Mouse (Mus musculus): ENCODE measurements around the gene Twsg1. TPM values are rescaled to one million over a fixed set of nuclear protein-coding genes. Genes with fewer than 3 reads are reported as not detected.

Twsg1 gene
- polyA plus RNA-seq, 1 experiment from 2014 or later = 134 TPM

- Histone ChIP-seq H3K9ac (ENCODE audit: low read length) (no peak overlapping the region), H3K4me1 (ENCODE audit: control insufficient read depth, insufficient read depth, low read length) (peaks cover 6% of the 10 kb centered on the region; the same call in 1 of the 2 replicates), H3K27ac (replicated peaks; ENCODE audit: low read depth, low read length) (no peak overlapping the region), H3K4me3 (ENCODE audit: low read depth, low read length) (no peak overlapping the region), H3K4me2 (ENCODE audit: low read depth, severe bottlenecking) (no peak overlapping the region), H3K36me3 (ENCODE audit: control insufficient read depth, insufficient read depth, low read length) (no peaks in the 10 kb centered on the region; the same call in 1 of the 2 replicates), H3K27me3 (ENCODE audit: control insufficient read depth, insufficient read depth, low read length) (no peaks in the 10 kb centered on the region), H3K9me3 (ENCODE audit: control insufficient read depth, low read length) (no peaks in the 10 kb centered on the region)
- no peak for ATAC-seq (ENCODE audit: insufficient number of reproducible peaks, low FRiP score, low TSS enrichment, low read depth)
- WGBS = 93% methylated on average over 2 of the region's 2 CpGs
- no peak for DNase-seq (ENCODE audit: low spot score)
Observed at GRCm38 (mm10) chr17:65912202-65912601, 38.8 kb downstream of the Twsg1 start.

GRCm38 (mm10) chr17:65911285-65912069 lies 39.5 kb downstream of the Twsg1 start:
- Histone ChIP-seq H3K4me2 (ENCODE audit: low read depth, severe bottlenecking) (no peak overlapping the region), H3K9ac (ENCODE audit: low read length) (no peak overlapping the region), H3K9me3 (ENCODE audit: control insufficient read depth, low read length) (no peaks in the 10 kb centered on the region), H3K4me1 (ENCODE audit: control insufficient read depth, insufficient read depth, low read length) (peaks cover 11% of the 10 kb centered on the region; the same call in 1 of the 2 replicates), H3K27me3 (ENCODE audit: control insufficient read depth, insufficient read depth, low read length) (no peaks in the 10 kb centered on the region), H3K36me3 (ENCODE audit: control insufficient read depth, insufficient read depth, low read length) (no peaks in the 10 kb centered on the region; the same call in 1 of the 2 replicates), H3K4me3 (ENCODE audit: low read depth, low read length) (no peak overlapping the region), H3K27ac (replicated peaks; ENCODE audit: low read depth, low read length) (0 out of 2 replicates have a peak overlapping the region, but pooled peaks have one; percentile 18)
- DNase-seq (ENCODE audit: low spot score) (no peak), ATAC-seq (ENCODE audit: insufficient number of reproducible peaks, low FRiP score, low TSS enrichment, low read depth) (peak; percentile 62; the same call in 1 of the 2 replicates)
- WGBS = 54% methylated on average over 15 of the region's 15 CpGs

- peaks cover 12% of the 10 kb centered on the region; the same call in 1 of the 2 replicates for H3K4me1 ChIP-seq (ENCODE audit: control insufficient read depth, insufficient read depth, low read length)
- H3K27me3 ChIP-seq (ENCODE audit: control insufficient read depth, insufficient read depth, low read length) = no peaks in the 10 kb centered on the region
- DNase-seq (ENCODE audit: low spot score) (no peak), ATAC-seq (ENCODE audit: insufficient number of reproducible peaks, low FRiP score, low TSS enrichment, low read depth) (no peak)
- H3K27ac ChIP-seq (replicated peaks; ENCODE audit: low read depth, low read length) = no peak overlapping the region
- H3K9ac ChIP-seq (ENCODE audit: low read length) = no peak overlapping the region
- H3K4me2 ChIP-seq (ENCODE audit: low read depth, severe bottlenecking) = no peak overlapping the region
- no peak overlapping the region for H3K4me3 ChIP-seq (ENCODE audit: low read depth, low read length)
- no peaks in the 10 kb centered on the region for H3K9me3 ChIP-seq (ENCODE audit: control insufficient read depth, low read length)
- no peaks in the 10 kb centered on the region for H3K36me3 ChIP-seq (ENCODE audit: control insufficient read depth, insufficient read depth, low read length)
Observed at GRCm38 (mm10) chr17:65908270-65908669, 42.8 kb downstream of the Twsg1 start.

GRCm38 (mm10) chr17:65906895-65907401 lies 44.1 kb downstream of the Twsg1 start:
- Histone ChIP-seq H3K4me2 (ENCODE audit: low read depth, severe bottlenecking) (no peak overlapping the region), H3K4me3 (ENCODE audit: low read depth, low read length) (no peak overlapping the region), H3K9me3 (ENCODE audit: control insufficient read depth, low read length) (no peaks in the 10 kb centered on the region), H3K9ac (ENCODE audit: low read length) (no peak overlapping the region), H3K4me1 (ENCODE audit: control insufficient read depth, insufficient read depth, low read length) (peaks cover 12% of the 10 kb centered on the region; the same call in 1 of the 2 replicates), H3K27ac (replicated peaks; ENCODE audit: low read depth, low read length) (no peak overlapping the region), H3K27me3 (ENCODE audit: control insufficient read depth, insufficient read depth, low read length) (no peaks in the 10 kb centered on the region), H3K36me3 (ENCODE audit: control insufficient read depth, insufficient read depth, low read length) (no peaks in the 10 kb centered on the region)
- ATAC-seq (ENCODE audit: insufficient number of reproducible peaks, low FRiP score, low TSS enrichment, low read depth) (no peak), DNase-seq (ENCODE audit: low spot score) (no peak)
- 59% methylated on average over 11 of the region's 11 CpGs for WGBS

- WGBS = 36% methylated on average over 12 of the region's 12 CpGs
- no peak overlapping the region for H3K4me2 ChIP-seq (ENCODE audit: low read depth, severe bottlenecking)
- no peak overlapping the region for H3K4me3 ChIP-seq (ENCODE audit: low read depth, low read length)
- ATAC-seq (ENCODE audit: insufficient number of reproducible peaks, low FRiP score, low TSS enrichment, low read depth) (no peak), DNase-seq (ENCODE audit: low spot score) (no peak)
- H3K36me3 ChIP-seq (ENCODE audit: control insufficient read depth, insufficient read depth, low read length) = no peaks in the 10 kb centered on the region
- H3K27me3 ChIP-seq (ENCODE audit: control insufficient read depth, insufficient read depth, low read length) = no peaks in the 10 kb centered on the region
- H3K9ac ChIP-seq (ENCODE audit: low read length) = no peak overlapping the region
- H3K4me1 ChIP-seq (ENCODE audit: control insufficient read depth, insufficient read depth, low read length) = peaks cover 8% of the 10 kb centered on the region; the same call in 1 of the 2 replicates
- H3K27ac ChIP-seq (replicated peaks; ENCODE audit: low read depth, low read length) = no peak overlapping the region
- no peaks in the 10 kb centered on the region for H3K9me3 ChIP-seq (ENCODE audit: control insufficient read depth, low read length)
Observed at GRCm38 (mm10) chr17:65906313-65906894, 44.6 kb downstream of the Twsg1 start.

- ATAC-seq (ENCODE audit: insufficient number of reproducible peaks, low FRiP score, low TSS enrichment, low read depth) = no peak
- no peak overlapping the region for H3K27ac ChIP-seq (replicated peaks; ENCODE audit: low read depth, low read length)
- H3K27me3 ChIP-seq (ENCODE audit: control insufficient read depth, insufficient read depth, low read length) = no peaks in the 10 kb centered on the region
- 83% methylated on average over 14 of the region's 14 CpGs for WGBS
- no peak overlapping the region for H3K4me3 ChIP-seq (ENCODE audit: low read depth, low read length)
- DNase-seq (ENCODE audit: low spot score) = no peak
- H3K4me1 ChIP-seq (ENCODE audit: control insufficient read depth, insufficient read depth, low read length) = peaks cover 6% of the 10 kb centered on the region; the same call in 1 of the 2 replicates
- H3K36me3 ChIP-seq (ENCODE audit: control insufficient read depth, insufficient read depth, low read length) = no peaks in the 10 kb centered on the region
- H3K9me3 ChIP-seq (ENCODE audit: control insufficient read depth, low read length) = no peaks in the 10 kb centered on the region
- H3K4me2 ChIP-seq (ENCODE audit: low read depth, severe bottlenecking) = no peak overlapping the region
- H3K9ac ChIP-seq (ENCODE audit: low read length) = no peak overlapping the region
Observed at GRCm38 (mm10) chr17:65905241-65905640, 45.8 kb downstream of the Twsg1 start.

- peaks cover 6% of the 10 kb centered on the region; the same call in 1 of the 2 replicates for H3K4me1 ChIP-seq (ENCODE audit: control insufficient read depth, insufficient read depth, low read length)
- WGBS = 95% methylated on average over 8 of the region's 8 CpGs
- no peak overlapping the region for H3K27ac ChIP-seq (replicated peaks; ENCODE audit: low read depth, low read length)
- H3K4me2 ChIP-seq (ENCODE audit: low read depth, severe bottlenecking) = no peak overlapping the region
- ATAC-seq (ENCODE audit: insufficient number of reproducible peaks, low FRiP score, low TSS enrichment, low read depth) (no peak), DNase-seq (ENCODE audit: low spot score) (no peak)
- no peaks in the 10 kb centered on the region for H3K27me3 ChIP-seq (ENCODE audit: control insufficient read depth, insufficient read depth, low read length)
- H3K36me3 ChIP-seq (ENCODE audit: control insufficient read depth, insufficient read depth, low read length) = no peaks in the 10 kb centered on the region
- no peak overlapping the region for H3K4me3 ChIP-seq (ENCODE audit: low read depth, low read length)
- no peak overlapping the region for H3K9ac ChIP-seq (ENCODE audit: low read length)
- no peaks in the 10 kb centered on the region for H3K9me3 ChIP-seq (ENCODE audit: control insufficient read depth, low read length)
Observed at GRCm38 (mm10) chr17:65903826-65904225, 47.2 kb downstream of the Twsg1 start.

- DNase-seq (ENCODE audit: low spot score) (no peak), ATAC-seq (ENCODE audit: insufficient number of reproducible peaks, low FRiP score, low TSS enrichment, low read depth) (no peak)
- 95% methylated on average over 1 of the region's 1 CpGs for WGBS
- Histone ChIP-seq H3K4me1 (ENCODE audit: control insufficient read depth, insufficient read depth, low read length) (peaks cover 6% of the 10 kb centered on the region; the same call in 1 of the 2 replicates), H3K9me3 (ENCODE audit: control insufficient read depth, low read length) (no peaks in the 10 kb centered on the region), H3K27ac (replicated peaks; ENCODE audit: low read depth, low read length) (no peak overlapping the region), H3K4me3 (ENCODE audit: low read depth, low read length) (no peak overlapping the region), H3K9ac (ENCODE audit: low read length) (no peak overlapping the region), H3K36me3 (ENCODE audit: control insufficient read depth, insufficient read depth, low read length) (no peaks in the 10 kb centered on the region), H3K27me3 (ENCODE audit: control insufficient read depth, insufficient read depth, low read length) (no peaks in the 10 kb centered on the region), H3K4me2 (ENCODE audit: low read depth, severe bottlenecking) (no peak overlapping the region)
Observed at GRCm38 (mm10) chr17:65903011-65903410, 48.0 kb downstream of the Twsg1 start.

All from limb, embryonic 11.5 days (tissue).